Mouse (Mus musculus): ENCODE measurements at regions not wholly inside any gene's neighbourhood (a gene's known extent, or its start where the extent isn't known, plus 50 kb on each side); places are given as distances from the start of the nearest gene placed in this dataset.
"Not testable (repeated sequence)": the region's sequence is repeated elsewhere in the genome, so short reads cannot be mapped to it uniquely, and the experiment has no call there.

DNA sequence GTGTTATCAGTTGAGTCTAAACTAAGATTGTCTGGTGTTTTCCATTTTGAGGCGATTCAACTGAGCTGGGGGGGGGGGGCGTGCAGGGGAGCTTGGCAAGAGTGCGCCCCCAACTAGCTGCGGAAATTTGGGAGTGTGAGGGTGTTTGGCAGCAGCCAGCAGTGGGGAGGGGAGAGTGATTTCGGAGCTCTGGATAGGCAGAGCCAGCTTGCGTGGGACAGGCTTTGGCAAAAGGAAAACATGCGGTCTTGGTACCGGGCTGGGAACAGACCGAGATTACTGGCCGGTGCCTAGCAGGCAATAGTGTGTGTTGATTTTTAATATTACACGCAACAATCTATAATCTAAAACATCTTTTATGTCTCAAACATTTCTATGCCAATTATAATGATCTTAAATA is 199.4 kb upstream of the Cdk6 start:
- DNase-seq = not testable (repeated sequence)

GRCm38 (mm10) chr5:3146544-3147295 is 194.6 kb upstream of the Cdk6 start:
- DNase-seq = peak; percentile 45

DNA sequence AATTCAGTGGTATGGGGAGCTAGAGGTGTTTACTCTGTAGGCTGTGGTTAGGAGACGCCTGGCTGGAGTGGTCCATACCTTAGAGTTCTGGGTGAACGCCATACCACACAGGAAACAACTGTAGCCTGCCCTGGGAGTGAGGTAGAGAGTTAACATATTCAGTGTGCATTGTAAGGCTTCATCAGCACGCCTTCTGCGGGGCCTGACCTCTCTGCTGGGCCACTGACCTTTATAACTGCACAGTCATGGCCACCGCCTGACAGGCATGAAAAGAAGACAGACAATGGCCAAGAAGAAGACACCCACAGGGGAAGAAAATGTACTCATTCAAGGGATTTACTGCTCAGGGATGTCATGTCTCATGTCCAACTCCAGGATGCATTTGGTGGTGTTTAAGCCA is 191.4 kb upstream of the Cdk6 start:
- not testable (repeated sequence) for DNase-seq

- not testable (repeated sequence) for DNase-seq
These were observed 190.5 kb upstream of the Cdk6 start for GRCm38 (mm10) chr5:3150766-3151165.

- not testable (repeated sequence) for DNase-seq
These were observed 189.6 kb upstream of the Cdk6 start for GRCm38 (mm10) chr5:3151534-3152148.

- DNase-seq = peak; percentile 24
These were observed 189.0 kb upstream of the Cdk6 start for GRCm38 (mm10) chr5:3152149-3152865.

DNA sequence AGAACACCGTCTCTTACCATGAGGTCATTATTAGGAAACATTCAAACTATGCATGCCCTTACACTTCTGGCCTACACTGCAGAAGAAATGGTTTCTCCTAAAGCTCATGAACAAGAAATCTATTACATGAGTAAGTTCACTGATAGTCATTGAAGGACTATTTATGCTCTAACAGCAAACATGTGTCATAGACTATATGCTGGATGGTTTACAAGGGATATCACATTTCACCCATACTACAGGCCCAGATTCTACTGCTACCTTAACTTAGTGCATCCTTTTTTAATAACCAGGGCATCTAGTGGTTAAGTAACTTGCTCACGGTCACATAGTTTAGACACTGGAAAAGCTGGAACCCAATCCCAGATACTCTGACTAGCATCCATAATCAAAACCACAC is 175.8 kb upstream of the Cdk6 start:
- DNase-seq = not testable (repeated sequence)

GRCm38 (mm10) chr5:3166496-3166895 is 174.8 kb upstream of the Cdk6 start:
- DNase-seq = not testable (repeated sequence)

GRCm38 (mm10) chr5:3193592-3193991 is 147.7 kb upstream of the Cdk6 start:
- not testable (repeated sequence) for DNase-seq

DNA sequence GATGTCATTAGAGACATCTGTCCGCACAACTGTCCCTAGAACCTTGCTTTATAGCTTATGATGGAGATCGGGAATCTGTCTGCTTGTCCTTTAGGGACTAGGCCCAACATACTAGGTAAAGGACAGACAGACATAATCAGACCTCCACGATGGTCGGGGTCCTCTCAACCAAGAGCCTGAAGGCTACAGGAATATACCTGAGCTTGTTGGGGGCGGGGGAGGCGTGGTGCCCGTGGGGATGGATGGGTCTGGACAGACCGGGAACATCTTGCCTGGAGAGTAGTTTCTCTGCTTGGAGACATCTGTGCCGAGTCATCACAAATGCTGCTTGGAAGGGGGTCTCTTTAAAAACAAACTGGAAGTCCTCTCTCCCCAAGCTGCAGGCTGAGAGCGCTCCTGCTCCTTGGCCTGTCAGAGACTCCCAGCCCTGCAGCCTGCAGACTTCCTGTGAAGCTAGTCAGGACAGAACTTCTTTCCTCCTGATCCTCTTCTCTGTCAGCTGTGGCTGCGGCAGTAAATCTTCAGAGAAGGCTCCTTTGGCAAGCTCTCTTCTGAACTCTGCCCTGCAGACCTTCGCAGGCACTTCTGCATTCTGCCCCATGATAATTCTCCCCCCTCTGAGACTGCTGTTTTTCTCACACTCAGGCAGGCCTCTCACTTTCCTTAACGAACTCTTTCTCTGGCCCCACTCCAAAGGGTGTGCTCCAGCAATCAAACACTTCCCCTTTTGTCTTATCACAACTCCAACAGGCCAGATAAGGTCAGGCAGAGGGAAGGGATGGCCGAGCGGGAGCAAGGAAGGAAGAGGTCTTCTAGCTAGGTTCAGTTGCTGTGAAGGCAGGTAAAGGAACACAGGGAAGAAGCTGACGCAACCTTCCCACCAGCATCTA is 143.1 kb upstream of the Cdk6 start:
- peak; percentile 81 for DNase-seq

- DNase-seq = not testable (repeated sequence)
These were observed 142.3 kb upstream of the Cdk6 start for GRCm38 (mm10) chr5:3198869-3199550.

DNA sequence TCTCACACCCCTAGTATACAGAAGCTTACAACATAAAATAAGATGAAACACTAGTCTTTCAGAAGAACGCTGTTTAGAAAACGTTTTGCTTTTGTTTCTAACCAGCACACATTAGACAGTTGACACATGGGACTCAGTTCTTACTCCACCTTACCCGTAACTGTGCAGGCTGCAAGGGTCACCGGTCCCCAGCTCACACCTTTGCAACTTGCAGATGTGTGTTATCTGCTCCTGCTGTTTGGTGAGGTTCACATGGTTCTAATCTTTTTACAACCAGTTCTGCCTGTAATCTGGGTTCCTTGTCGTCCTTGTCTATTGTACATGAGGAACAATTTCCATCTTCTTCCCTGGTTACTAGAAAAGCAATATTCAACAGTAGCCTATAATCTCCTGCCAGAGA is 135.1 kb upstream of the Cdk6 start:
- not testable (repeated sequence) for DNase-seq

GRCm38 (mm10) chr5:3208293-3208692 is 133.0 kb upstream of the Cdk6 start:
- not testable (repeated sequence) for DNase-seq

GRCm38 (mm10) chr5:3211284-3211683 is 130.0 kb upstream of the Cdk6 start:
- DNase-seq = no peak

DNA sequence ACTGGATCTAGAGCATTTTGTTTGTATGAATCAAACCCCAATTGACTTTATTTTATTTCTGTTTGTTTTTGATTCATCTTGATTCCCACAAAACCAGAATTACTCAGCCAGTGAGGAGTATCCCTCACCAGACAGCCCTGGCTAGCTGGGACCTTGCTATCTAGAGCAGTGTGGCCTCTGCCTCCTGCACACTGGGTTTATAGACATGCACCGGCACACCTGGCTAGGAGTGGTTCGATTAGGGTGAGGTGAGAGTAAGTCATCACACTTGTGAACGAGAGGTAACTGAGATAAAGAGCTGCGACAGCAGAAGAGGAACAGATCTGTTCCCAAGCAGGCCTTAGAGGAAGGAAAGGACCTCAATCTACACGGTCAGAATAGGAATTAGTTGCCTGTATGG is 125.2 kb upstream of the Cdk6 start:
- DNase-seq = no peak

DNA sequence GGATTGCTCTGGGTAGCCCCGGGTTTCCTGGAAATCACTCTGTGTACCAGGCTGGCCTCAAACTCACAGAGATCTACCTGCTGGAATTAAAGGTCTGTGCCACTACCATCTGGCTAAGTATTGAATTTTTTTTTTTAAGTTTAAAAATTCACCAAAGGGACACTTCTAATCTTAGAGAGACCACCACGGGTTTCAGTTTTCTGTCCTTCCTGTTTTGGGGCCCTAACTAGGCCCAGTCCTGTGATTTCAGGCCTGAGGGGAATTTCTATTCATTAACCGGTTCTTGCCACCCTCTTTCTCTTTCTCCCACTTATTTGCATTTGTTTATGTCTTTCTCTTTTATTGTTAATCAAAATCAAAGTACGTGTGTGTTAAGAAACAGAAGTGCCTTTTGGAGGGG is 122.1 kb upstream of the Cdk6 start:
- DNase-seq = no peak

- no peak for DNase-seq
These were observed 121.5 kb upstream of the Cdk6 start for GRCm38 (mm10) chr5:3219770-3220169.

DNA sequence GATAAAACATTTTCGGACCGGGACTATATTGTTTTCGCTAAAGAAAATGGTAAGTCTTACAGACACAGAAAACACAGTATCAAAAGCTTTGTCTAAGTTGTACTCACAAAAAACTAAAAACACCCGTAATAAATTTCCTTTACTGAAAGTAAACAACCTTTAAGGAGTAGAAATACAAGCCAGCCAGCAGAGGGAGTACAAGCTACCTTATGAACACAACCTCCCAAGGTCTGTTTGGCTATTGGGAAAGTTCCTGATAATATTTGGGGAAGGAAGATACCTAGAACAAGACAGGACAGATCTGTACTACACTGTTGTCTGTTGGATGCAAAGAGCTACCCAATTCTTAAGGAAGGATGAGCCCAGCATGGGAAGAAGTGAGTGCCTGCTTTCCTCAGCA is 117.5 kb upstream of the Cdk6 start:
- peak; percentile 28 for DNase-seq

GRCm38 (mm10) chr5:3224392-3225054 is 116.8 kb upstream of the Cdk6 start:
- not testable (repeated sequence) for DNase-seq

- DNase-seq = not testable (repeated sequence)
These were observed 115.9 kb upstream of the Cdk6 start for GRCm38 (mm10) chr5:3225358-3225757.

- DNase-seq = not testable (repeated sequence)
These were observed 97.2 kb upstream of the Cdk6 start for GRCm38 (mm10) chr5:3244067-3244466.

DNA sequence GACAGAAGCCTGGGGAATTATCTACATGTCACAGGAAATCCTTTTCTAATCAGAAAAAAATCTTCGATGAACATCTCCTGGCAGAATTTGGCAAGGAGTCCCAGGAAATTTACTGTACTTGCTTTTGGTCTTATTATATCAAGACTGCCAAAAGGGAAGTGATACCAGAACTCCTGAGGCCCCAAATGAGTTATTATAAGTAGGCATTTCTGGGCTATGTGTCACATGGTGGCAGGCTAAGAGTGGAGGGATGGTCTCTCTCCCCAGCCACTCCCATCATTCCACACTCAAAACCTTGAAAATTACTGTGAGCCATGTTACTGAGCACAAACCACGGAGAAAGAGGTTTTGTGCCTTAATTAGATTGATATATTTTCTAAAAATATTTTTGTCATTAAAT is 94.0 kb upstream of the Cdk6 start:
- no peak for DNase-seq

Data from kidney, postnatal 10 days (tissue).